Comparison of ENCODE assay signal across 9 mouse cellular contexts in genomic region chr2:94122182-94123041, GRCm38 (mm10). TPM values are rescaled to one million over a fixed set of nuclear protein-coding genes. Genes with fewer than 3 reads are reported as not detected.
A peak's percentile ranks its signal among the peaks of the same experiment; 100 is the strongest.
DNase-seq lines count a peak whose midpoint lies in the region; ATAC-seq lines count a peak whose summit lies in the region.
"Had no signal": no experiment of that assay in that cellular context is flagged by ENCODE, and none has a peak within 500 bp of the region (broad histone marks: within the 10 kb centered on the region; RNA-seq: fewer than 3 reads in every experiment).

No protein-coding gene starts in this region.

- no peak; the same call in 1 of the 2 replicates for ATAC-seq in heart, embryonic 15.5 days (replicated peaks; ENCODE audit: insufficient number of reproducible peaks, insufficient read depth, low FRiP score, low read depth)

- H3K27me3 ChIP-seq in heart, embryonic 15.5 days: no peaks in the 10 kb centered on the region

- intact Hi-C loops in left cerebral cortex, postnatal 25 days (cut with DNase I): loop anchor here (2.0 to 5.0 kb wide), 2 partner anchors 70 to 120 kb away; no protein-coding TSS in a partner anchor

- peaks cover 26% of the 10 kb centered on the region for H3K4me1 ChIP-seq in heart, embryonic 15.5 days (replicated peaks)

- H3K9ac ChIP-seq in heart, embryonic 15.5 days: no peak overlapping the region

- peak overlapping the region; percentile 53 for H3K4me2 ChIP-seq in heart, embryonic 15.5 days

- 22% methylated on average over 7 of the region's 7 CpGs for WGBS in heart, embryonic 15.5 days

- H3K36me3 ChIP-seq in heart, embryonic 15.5 days: no peaks in the 10 kb centered on the region

- H3K9me3 ChIP-seq in heart, embryonic 15.5 days (replicated peaks): no peaks in the 10 kb centered on the region

- peak overlapping the region; percentile 17 for H3K4me3 ChIP-seq in heart, embryonic 15.5 days
- H3K4me3 ChIP-seq: erythroblast, embryonic 14.5 days had no signal

- peak overlapping the region; percentile 89 for H3K27ac ChIP-seq in heart, embryonic 15.5 days

- DNase-seq in heart, adult 18-20 months: peak; percentile 7 to 26
- DNase-seq in heart, adult 8-10 months (ENCODE audit: low spot score): no peak
- peak; percentile 18 to 45 for DNase-seq in cerebellum, postnatal 14 days
- peak; percentile 40 to 74 for DNase-seq in left cerebral cortex, postnatal 25 days (ENCODE audit: low spot score in 2 of 2)
- peak; percentile 19 for DNase-seq in right cerebral cortex, postnatal 25 days
- no peak for DNase-seq in spleen, postnatal 10 days (ENCODE audit: low spot score in 2 of 2)
- DNase-seq in kidney, postnatal 25 days: no peak

RNA-seq across cellular contexts. Expression of gene Hsd17b12, which starts 35.4 kb away (rescaled TPM):
- total RNA-seq in heart, adult 18-20 months (2021): 10 to 100 TPM; 20.8 to 29.6 TPM
- total RNA-seq in heart, adult 8-10 months (2022): 10 to 100 TPM; 17.5 to 19.1 (median 18.4) TPM
- polyA plus RNA-seq in heart, embryonic 15.5 days (2015; fragmentation: Nextera tagmentation; extraction: Ambion mirVana): 58.7 and 70.3 TPM in 2 replicates
- 10 to 100 TPM; 73.5 to 79.9 TPM for total RNA-seq in left cerebral cortex, postnatal 25 days (2021)

Comparison
In these comparisons a context has a peak if more than half of its experiments do, and no peak if none do; other contexts are left out.
1. DNase-seq: peak in heart, adult 18-20 months (2 of 2), cerebellum, postnatal 14 days (2 of 2), left cerebral cortex, postnatal 25 days (2 of 2) and right cerebral cortex, postnatal 25 days (single experiment); none in heart, adult 8-10 months (single experiment), spleen, postnatal 10 days (0 of 2) and kidney, postnatal 25 days (0 of 2).